Mouse (Mus musculus) midbrain, embryonic 16.5 days (tissue): ENCODE data around the gene Irak2. TPM values are rescaled to one million over a fixed set of nuclear protein-coding genes. Genes with fewer than 3 reads are reported as not detected.

ENCODE experiments used
- microRNA-seq: library from miRNA; unstranded; fragments of <30 nt; microRNA quantifications from one replicate; pipeline ENCODE4, GENCODE M21; 2017
- polyA plus RNA-seq: library from polyadenylated mRNA; unstranded; fragments of >200 nt; fragmentation: Nextera tagmentation; extraction: Ambion mirVana; gene quantifications from 2 replicates; pipeline ENCODE4 v1.2.1, GENCODE M21; 2015

Irak2 gene
- polyA plus RNA-seq, 1 experiment from 2014 or later, result 2.1 TPM

Small RNA genes lying within 50 kb of the gene (microRNA-seq; reads per million reads assigned to microRNA genes)
- gene Mir7042, result not detected

Other genes starting within 250 kb of the Irak2 start
- gene Ttll3, start 249.2 kb upstream of the Irak2 start, polyA plus RNA-seq, result 13.2 and 15.8 TPM in 2 replicates
- 15.5 and 20.3 TPM in 2 replicates for gene Rpusd3, start 219.1 kb upstream of the Irak2 start, polyA plus RNA-seq
- gene Cidec, start 202.7 kb upstream of the Irak2 start, polyA plus RNA-seq, result not detected in 2 replicates
- 96.5 and 96.6 TPM in 2 replicates for gene Jagn1, start 195.9 kb upstream of the Irak2 start, polyA plus RNA-seq
- gene Il17re, start 180.0 kb upstream of the Irak2 start, polyA plus RNA-seq, result 0.16 TPM in 1 of 2 replicates, not detected in the other
- 2.7 and 4.3 TPM in 2 replicates for gene Il17rc, start 167.0 kb upstream of the Irak2 start, polyA plus RNA-seq
- 77.7 and 80.5 TPM in 2 replicates for gene Creld1, start 155.2 kb upstream of the Irak2 start, polyA plus RNA-seq
- gene Prrt3, start 136.5 kb upstream of the Irak2 start, polyA plus RNA-seq, result 13.5 and 14.4 TPM in 2 replicates
- 112 and 116 TPM in 2 replicates for gene Emc3, start 106.8 kb upstream of the Irak2 start, polyA plus RNA-seq
- gene Fancd2, start 106.8 kb upstream of the Irak2 start, polyA plus RNA-seq, result 1.4 and 1.8 TPM in 2 replicates
- gene Fancd2os, start 37.8 kb upstream of the Irak2 start, polyA plus RNA-seq, result not detected in 2 replicates
- 227 and 250 TPM in 2 replicates for gene Brk1, start 33.7 kb upstream of the Irak2 start, polyA plus RNA-seq
- 70.1 and 77.8 TPM in 2 replicates for gene Vhl, start 14.5 kb upstream of the Irak2 start, polyA plus RNA-seq
- 0.89 and 1.1 TPM in 2 replicates for gene Tatdn2, start 58.6 kb downstream of the Irak2 start, polyA plus RNA-seq
- gene Ghrl, start 81.4 kb downstream of the Irak2 start, polyA plus RNA-seq, result 0.36 and 1.2 TPM in 2 replicates
- 177 and 184 TPM in 2 replicates for gene Sec13, start 102.3 kb downstream of the Irak2 start, polyA plus RNA-seq